Mouse (Mus musculus): ENCODE data around the gene Arfrp1. TPM values are rescaled to one million over a fixed set of nuclear protein-coding genes. Genes with fewer than 3 reads are reported as not detected.

Gene Arfrp1
- polyA plus RNA-seq, 2 experiments, result 50.0 to 89.9 TPM

GRCm38 (mm10) chr2:181326098-181326497, 39.1 kb downstream of the Arfrp1 start:
- Histone ChIP-seq H3K9me3 (ENCODE audit: control insufficient read depth, low read length) (no peaks in the 10 kb centered on the region), H3K27me3 (ENCODE audit: control insufficient read depth, insufficient read depth, low read length) (no peaks in the 10 kb centered on the region), H3K4me2 (replicated peaks; ENCODE audit: low read depth, low read length, severe bottlenecking) (no peak overlapping the region), H3K36me3 (ENCODE audit: control insufficient read depth, insufficient read depth, low read length) (peaks cover 77% of the 10 kb centered on the region), H3K4me1 (ENCODE audit: control insufficient read depth, insufficient read depth, low read length) (no peaks in the 10 kb centered on the region), H3K9ac (ENCODE audit: low read depth, low read length, severe bottlenecking) (no peak overlapping the region), H3K4me3 (replicated peaks; ENCODE audit: low read length) (no peak overlapping the region), H3K27ac (replicated peaks; ENCODE audit: low read depth, low read length) (no peak overlapping the region)
- 88% methylated on average over 2 of the region's 2 CpGs for WGBS
- DNase-seq (ENCODE audit: low spot score) (no peak), ATAC-seq (ENCODE audit: low FRiP score, low read depth) (no peak)
- TF ChIP-seq POLR2A (IDR thresholded peaks at IDR 0.05; ENCODE audit: borderline replicate concordance, extremely low read depth, insufficient read depth, insufficient read length), result no peak

DNA sequence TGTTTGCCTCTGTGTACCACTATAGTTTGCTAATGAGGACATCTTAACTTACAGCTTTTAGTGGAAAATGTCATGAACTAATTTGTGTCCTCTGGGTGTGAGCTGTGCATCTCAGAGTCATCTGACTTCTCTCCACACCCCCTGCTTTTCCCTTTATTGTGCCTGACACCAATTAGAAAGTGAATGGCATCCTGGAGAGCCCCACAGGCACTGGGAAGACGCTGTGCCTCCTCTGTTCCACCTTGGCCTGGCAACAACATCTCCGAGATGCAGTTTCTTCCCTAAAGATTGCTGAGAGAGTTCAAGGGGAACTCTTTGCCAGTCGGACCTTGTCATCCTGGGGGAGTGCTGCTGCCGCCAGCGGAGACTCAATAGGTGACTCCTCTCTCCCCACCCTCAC, 43.1 kb downstream of the Arfrp1 start:
- DNase-seq (ENCODE audit: low spot score) (no peak), ATAC-seq (ENCODE audit: low FRiP score, low read depth) (no peak)
- Histone ChIP-seq H3K4me1 (ENCODE audit: control insufficient read depth, insufficient read depth, low read length) (peaks cover 11% of the 10 kb centered on the region), H3K27ac (replicated peaks; ENCODE audit: low read depth, low read length) (no peak overlapping the region), H3K36me3 (ENCODE audit: control insufficient read depth, insufficient read depth, low read length) (peaks cover 45% of the 10 kb centered on the region), H3K9ac (ENCODE audit: low read depth, low read length, severe bottlenecking) (no peak overlapping the region), H3K4me3 (replicated peaks; ENCODE audit: low read length) (no peak overlapping the region), H3K9me3 (ENCODE audit: control insufficient read depth, low read length) (no peaks in the 10 kb centered on the region), H3K27me3 (ENCODE audit: control insufficient read depth, insufficient read depth, low read length) (no peaks in the 10 kb centered on the region), H3K4me2 (replicated peaks; ENCODE audit: low read depth, low read length, severe bottlenecking) (no peak overlapping the region)
- 80% methylated on average over 5 of the region's 5 CpGs for WGBS
- TF ChIP-seq POLR2A (IDR thresholded peaks at IDR 0.05; ENCODE audit: borderline replicate concordance, extremely low read depth, insufficient read depth, insufficient read length), result no peak

DNA sequence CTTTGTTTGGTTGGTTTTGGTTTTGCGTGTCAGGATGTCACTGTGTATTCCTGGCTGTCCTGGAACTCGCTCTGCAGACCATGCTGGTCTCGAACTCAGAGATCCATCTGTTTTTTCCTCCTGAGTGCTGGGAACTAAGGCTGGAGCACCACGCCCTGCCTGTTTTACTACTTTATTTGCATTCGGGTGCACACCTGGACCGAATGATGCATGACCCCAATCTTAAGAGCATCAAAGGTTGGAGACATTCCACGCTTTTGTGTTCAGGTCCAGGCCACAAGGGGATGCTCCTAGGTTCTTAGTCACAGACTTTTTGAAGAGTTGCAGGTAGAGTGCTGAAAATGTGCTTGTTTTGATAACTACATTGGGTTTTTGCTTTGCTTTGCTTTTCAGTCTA, 45.1 kb downstream of the Arfrp1 start:
- H3K4me3 ChIP-seq (replicated peaks; ENCODE audit: low read length), result peak overlapping the region; percentile 64
- H3K9ac ChIP-seq (ENCODE audit: low read depth, low read length, severe bottlenecking), result peak overlapping the region; percentile 62
- no peak for ATAC-seq (ENCODE audit: low FRiP score, low read depth)
- no peak for TF ChIP-seq POLR2A (IDR thresholded peaks at IDR 0.05; ENCODE audit: borderline replicate concordance, extremely low read depth, insufficient read depth, insufficient read length)
- WGBS, result 17% methylated on average over 7 of the region's 7 CpGs
- H3K4me2 ChIP-seq (replicated peaks; ENCODE audit: low read depth, low read length, severe bottlenecking), result peak overlapping the region; percentile 66
- H3K27ac ChIP-seq (replicated peaks; ENCODE audit: low read depth, low read length), result 0 out of 2 replicates have a peak overlapping the region, but pooled peaks have one; percentile 33
- DNase-seq (ENCODE audit: low spot score), result no peak
- H3K36me3 ChIP-seq (ENCODE audit: control insufficient read depth, insufficient read depth, low read length), result peaks cover 30% of the 10 kb centered on the region
- H3K4me1 ChIP-seq (ENCODE audit: control insufficient read depth, insufficient read depth, low read length), result peaks cover 11% of the 10 kb centered on the region
- H3K9me3 ChIP-seq (ENCODE audit: control insufficient read depth, low read length), result no peaks in the 10 kb centered on the region
- H3K27me3 ChIP-seq (ENCODE audit: control insufficient read depth, insufficient read depth, low read length), result peaks cover 7% of the 10 kb centered on the region

- DNase-seq (ENCODE audit: low spot score) (peak; percentile 90), ATAC-seq (ENCODE audit: low FRiP score, low read depth) (peak; percentile 97)
- Histone ChIP-seq H3K36me3 (ENCODE audit: control insufficient read depth, insufficient read depth, low read length) (peaks cover 26% of the 10 kb centered on the region), H3K4me3 (replicated peaks; ENCODE audit: low read length) (peak within 1 kb of the TSS; percentile 64), H3K4me1 (ENCODE audit: control insufficient read depth, insufficient read depth, low read length) (peaks cover 11% of the 10 kb centered on the region), H3K9ac (ENCODE audit: low read depth, low read length, severe bottlenecking) (peak within 1 kb of the TSS; percentile 62), H3K4me2 (replicated peaks; ENCODE audit: low read depth, low read length, severe bottlenecking) (peak within 1 kb of the TSS; percentile 66), H3K27ac (replicated peaks; ENCODE audit: low read depth, low read length) (0 out of 2 replicates have a peak within 1 kb of the TSS, but pooled peaks have one; percentile 33), H3K9me3 (ENCODE audit: control insufficient read depth, low read length) (no peaks in the 10 kb centered on the region), H3K27me3 (ENCODE audit: control insufficient read depth, insufficient read depth, low read length) (peaks cover 13% of the 10 kb centered on the region)
- WGBS, result 7% methylated on average over 40 of the region's 40 CpGs
- TF ChIP-seq POLR2A (IDR thresholded peaks at IDR 0.05; ENCODE audit: borderline replicate concordance, extremely low read depth, insufficient read depth, insufficient read length), result no peak
Measured at GRCm38 (mm10) chr2:181319248-181320102, 45.7 kb downstream of the Arfrp1 start, which contains the start of gene Rtel1. Rtel1 (plus strand) TSS chr2:181319739.

- no peak within 1 kb of the TSS for H3K9ac ChIP-seq (ENCODE audit: low read depth, low read length, severe bottlenecking)
- no peak within 1 kb of the TSS for H3K27ac ChIP-seq (replicated peaks; ENCODE audit: low read depth, low read length)
- ATAC-seq (ENCODE audit: low FRiP score, low read depth) (peak; percentile 47; the same call in 1 of the 2 replicates), DNase-seq (ENCODE audit: low spot score) (peak; percentile 26)
- no peak for TF ChIP-seq POLR2A (IDR thresholded peaks at IDR 0.05; ENCODE audit: borderline replicate concordance, extremely low read depth, insufficient read depth, insufficient read length)
- 3% methylated on average over 23 of the region's 23 CpGs for WGBS
- peaks cover 4% of the 10 kb centered on the region; the same call in 1 of the 2 replicates for H3K4me1 ChIP-seq (ENCODE audit: control insufficient read depth, insufficient read depth, low read length)
- peak within 1 kb of the TSS; percentile 13; the same call in 1 of the 2 replicates for H3K4me3 ChIP-seq (replicated peaks; ENCODE audit: low read length)
- 0 out of 2 replicates have a peak within 1 kb of the TSS, but pooled peaks have one; percentile 16 for H3K4me2 ChIP-seq (replicated peaks; ENCODE audit: low read depth, low read length, severe bottlenecking)
- H3K36me3 ChIP-seq (ENCODE audit: control insufficient read depth, insufficient read depth, low read length), result no peaks in the 10 kb centered on the region
- peaks cover 39% of the 10 kb centered on the region for H3K27me3 ChIP-seq (ENCODE audit: control insufficient read depth, insufficient read depth, low read length)
- H3K9me3 ChIP-seq (ENCODE audit: control insufficient read depth, low read length), result no peaks in the 10 kb centered on the region
Measured at GRCm38 (mm10) chr2:181314080-181314810, 51.0 kb downstream of the Arfrp1 start, which contains the start of gene Stmn3. Stmn3 (minus strand) TSS chr2:181314500.
